Mouse (Mus musculus) embryonic fibroblast, embryonic 13.5 days (primary cell): ENCODE measurements around the gene Itih5.

Experiments used
- CTCF ChIP-seq: IDR thresholded peaks from 2 replicates; pipeline ENCODE4 v1.5.1; 2011; ENCODE audit warnings: mild to moderate bottlenecking, control low read depth, low read length, moderate library complexity, borderline replicate concordance; ENCODE audit not compliant: insufficient read depth
- POLR2A ChIP-seq: IDR thresholded peaks from 2 replicates; pipeline ENCODE4 v1.6.1; 2011; ENCODE audit warnings: low read depth, mild to moderate bottlenecking, control low read depth, low read length, moderate library complexity

DNA sequence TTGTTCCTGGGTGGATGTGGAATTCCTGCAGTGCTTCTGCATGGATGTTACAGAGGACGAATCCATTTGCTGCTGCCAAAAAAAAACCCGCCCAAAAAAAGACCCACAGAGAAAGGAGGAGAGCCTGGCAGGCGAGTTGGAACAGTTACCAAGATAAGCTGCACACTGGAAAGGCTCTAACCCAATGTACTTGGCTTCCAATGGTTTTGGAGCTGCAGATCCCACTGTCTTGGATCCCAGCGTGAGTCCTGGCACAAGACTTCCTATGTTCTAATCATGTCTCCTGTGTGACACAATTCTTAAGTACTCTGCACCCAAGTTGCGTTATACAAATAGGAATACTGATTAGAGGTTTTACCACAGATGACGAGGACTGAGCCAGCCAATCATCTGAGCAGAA is 78.6 kb downstream of the Itih5 start:
- no peak for TF ChIP-seq POLR2A
- TF ChIP-seq CTCF, result no peak
